Mouse (Mus musculus): ENCODE data around the gene Ift88. TPM values are rescaled to one million over a fixed set of nuclear protein-coding genes. Genes with fewer than 3 reads are reported as not detected.
"Not testable (repeated sequence)": the region's sequence is repeated elsewhere in the genome, so short reads cannot be mapped to it uniquely, and the experiment has no call there.

Ift88 gene
- polyA plus RNA-seq, 1 experiment from 2014 or later = 18.6 TPM

GRCm38 (mm10) chr14:57409106-57409505 lies 14.8 kb upstream of the Ift88 start:
- Histone ChIP-seq H3K27me3 (ENCODE audit: control insufficient read depth, insufficient read depth, low read length) (no peaks in the 10 kb centered on the region), H3K4me2 (ENCODE audit: low read depth) (no peak overlapping the region), H3K27ac (ENCODE audit: low read depth, low read length) (no peak overlapping the region), H3K4me3 (ENCODE audit: low read depth, low read length) (no peak overlapping the region), H3K9me3 (ENCODE audit: control insufficient read depth, low read length) (no peaks in the 10 kb centered on the region), H3K36me3 (ENCODE audit: control insufficient read depth, insufficient read depth, low read length) (no peaks in the 10 kb centered on the region), H3K4me1 (ENCODE audit: control insufficient read depth, insufficient read depth, low read length) (no peaks in the 10 kb centered on the region), H3K9ac (ENCODE audit: low read length) (no peak overlapping the region)
- no peak for DNase-seq (ENCODE audit: low spot score)
- WGBS = 18% methylated on average over 6 of the region's 6 CpGs
- ATAC-seq (ENCODE audit: insufficient read depth, low FRiP score, low TSS enrichment) = no peak

GRCm38 (mm10) chr14:57412166-57412565 lies 11.7 kb upstream of the Ift88 start:
- DNase-seq (ENCODE audit: low spot score) (no peak), ATAC-seq (ENCODE audit: insufficient read depth, low FRiP score, low TSS enrichment) (no peak)
- H3K9ac ChIP-seq (ENCODE audit: low read length) = no peak overlapping the region
- H3K36me3 ChIP-seq (ENCODE audit: control insufficient read depth, insufficient read depth, low read length) = no peaks in the 10 kb centered on the region
- H3K27me3 ChIP-seq (ENCODE audit: control insufficient read depth, insufficient read depth, low read length) = no peaks in the 10 kb centered on the region
- no peak overlapping the region for H3K4me3 ChIP-seq (ENCODE audit: low read depth, low read length)
- WGBS = 71% methylated on average over 7 of the region's 7 CpGs
- H3K4me2 ChIP-seq (ENCODE audit: low read depth) = no peak overlapping the region
- no peaks in the 10 kb centered on the region for H3K9me3 ChIP-seq (ENCODE audit: control insufficient read depth, low read length)
- H3K27ac ChIP-seq (ENCODE audit: low read depth, low read length) = no peak overlapping the region
- H3K4me1 ChIP-seq (ENCODE audit: control insufficient read depth, insufficient read depth, low read length) = no peaks in the 10 kb centered on the region

GRCm38 (mm10) chr14:57417187-57417586 lies 6.7 kb upstream of the Ift88 start:
- Histone ChIP-seq H3K36me3 (ENCODE audit: control insufficient read depth, insufficient read depth, low read length) (no peaks in the 10 kb centered on the region), H3K4me3 (ENCODE audit: low read depth, low read length) (no peak overlapping the region), H3K9ac (ENCODE audit: low read length) (no peak overlapping the region), H3K4me1 (ENCODE audit: control insufficient read depth, insufficient read depth, low read length) (no peaks in the 10 kb centered on the region), H3K4me2 (ENCODE audit: low read depth) (no peak overlapping the region), H3K9me3 (ENCODE audit: control insufficient read depth, low read length) (no peaks in the 10 kb centered on the region), H3K27me3 (ENCODE audit: control insufficient read depth, insufficient read depth, low read length) (no peaks in the 10 kb centered on the region), H3K27ac (ENCODE audit: low read depth, low read length) (no peak overlapping the region)
- ATAC-seq (ENCODE audit: insufficient read depth, low FRiP score, low TSS enrichment) (no peak), DNase-seq (ENCODE audit: low spot score) (no peak)
- WGBS = 90% methylated on average over 2 of the region's 2 CpGs

- Histone ChIP-seq H3K4me2 (ENCODE audit: low read depth) (peak overlapping the region; percentile 72), H3K27ac (ENCODE audit: low read depth, low read length) (no peak overlapping the region), H3K27me3 (ENCODE audit: control insufficient read depth, insufficient read depth, low read length) (no peaks in the 10 kb centered on the region), H3K36me3 (ENCODE audit: control insufficient read depth, insufficient read depth, low read length) (no peaks in the 10 kb centered on the region), H3K4me1 (ENCODE audit: control insufficient read depth, insufficient read depth, low read length) (no peaks in the 10 kb centered on the region), H3K4me3 (ENCODE audit: low read depth, low read length) (peak overlapping the region; percentile 75), H3K9ac (ENCODE audit: low read length) (peak overlapping the region; percentile 67), H3K9me3 (ENCODE audit: control insufficient read depth, low read length) (no peaks in the 10 kb centered on the region)
- ATAC-seq (ENCODE audit: insufficient read depth, low FRiP score, low TSS enrichment) (peak; percentile 86; the same call in 1 of the 2 replicates), DNase-seq (ENCODE audit: low spot score) (no peak)
- 1% methylated on average over 21 of the region's 24 CpGs for WGBS
Observed at GRCm38 (mm10) chr14:57424212-57424561, 325 bp downstream of the Ift88 start.

GRCm38 (mm10) chr14:57430451-57430850 lies 6.6 kb downstream of the Ift88 start:
- Histone ChIP-seq H3K4me3 (ENCODE audit: low read depth, low read length) (no peak overlapping the region), H3K27ac (ENCODE audit: low read depth, low read length) (no peak overlapping the region), H3K36me3 (ENCODE audit: control insufficient read depth, insufficient read depth, low read length) (no peaks in the 10 kb centered on the region), H3K27me3 (ENCODE audit: control insufficient read depth, insufficient read depth, low read length) (no peaks in the 10 kb centered on the region), H3K9ac (ENCODE audit: low read length) (no peak overlapping the region), H3K4me2 (ENCODE audit: low read depth) (no peak overlapping the region), H3K4me1 (ENCODE audit: control insufficient read depth, insufficient read depth, low read length) (no peaks in the 10 kb centered on the region), H3K9me3 (ENCODE audit: control insufficient read depth, low read length) (no peaks in the 10 kb centered on the region)
- ATAC-seq (ENCODE audit: insufficient read depth, low FRiP score, low TSS enrichment) (no peak), DNase-seq (ENCODE audit: low spot score) (no peak)
- 88% methylated on average over 2 of the region's 2 CpGs for WGBS

GRCm38 (mm10) chr14:57452516-57452915 lies 28.7 kb downstream of the Ift88 start:
- no peaks in the 10 kb centered on the region; the same call in 1 of the 2 replicates for H3K36me3 ChIP-seq (ENCODE audit: control insufficient read depth, insufficient read depth, low read length)
- no peak overlapping the region for H3K27ac ChIP-seq (ENCODE audit: low read depth, low read length)
- no peaks in the 10 kb centered on the region for H3K27me3 ChIP-seq (ENCODE audit: control insufficient read depth, insufficient read depth, low read length)
- no peak overlapping the region for H3K4me3 ChIP-seq (ENCODE audit: low read depth, low read length)
- no peaks in the 10 kb centered on the region for H3K4me1 ChIP-seq (ENCODE audit: control insufficient read depth, insufficient read depth, low read length)
- H3K9me3 ChIP-seq (ENCODE audit: control insufficient read depth, low read length) = no peaks in the 10 kb centered on the region
- no peak overlapping the region for H3K9ac ChIP-seq (ENCODE audit: low read length)
- no peak overlapping the region for H3K4me2 ChIP-seq (ENCODE audit: low read depth)
- no peak for DNase-seq (ENCODE audit: low spot score)
- WGBS = 83% methylated on average over 1 of the region's 1 CpGs
- ATAC-seq (ENCODE audit: insufficient read depth, low FRiP score, low TSS enrichment) = no peak

GRCm38 (mm10) chr14:57459883-57460282 lies 36.0 kb downstream of the Ift88 start:
- ATAC-seq (ENCODE audit: insufficient read depth, low FRiP score, low TSS enrichment) (no peak), DNase-seq (ENCODE audit: low spot score) (no peak)
- Histone ChIP-seq H3K27ac (ENCODE audit: low read depth, low read length) (no peak overlapping the region), H3K4me3 (ENCODE audit: low read depth, low read length) (no peak overlapping the region), H3K36me3 (ENCODE audit: control insufficient read depth, insufficient read depth, low read length) (no peaks in the 10 kb centered on the region; the same call in 1 of the 2 replicates), H3K9ac (ENCODE audit: low read length) (no peak overlapping the region), H3K4me2 (ENCODE audit: low read depth) (no peak overlapping the region), H3K4me1 (ENCODE audit: control insufficient read depth, insufficient read depth, low read length) (no peaks in the 10 kb centered on the region), H3K9me3 (ENCODE audit: control insufficient read depth, low read length) (no peaks in the 10 kb centered on the region), H3K27me3 (ENCODE audit: control insufficient read depth, insufficient read depth, low read length) (no peaks in the 10 kb centered on the region)
- WGBS = 95% methylated on average over 5 of the region's 5 CpGs

GRCm38 (mm10) chr14:57460326-57460725 lies 36.5 kb downstream of the Ift88 start:
- ATAC-seq (ENCODE audit: insufficient read depth, low FRiP score, low TSS enrichment); H3K27ac ChIP-seq (ENCODE audit: low read depth, low read length); H3K4me2 ChIP-seq (ENCODE audit: low read depth); H3K9ac ChIP-seq (ENCODE audit: low read length); H3K4me1 ChIP-seq (ENCODE audit: control insufficient read depth, insufficient read depth, low read length); H3K27me3 ChIP-seq (ENCODE audit: control insufficient read depth, insufficient read depth, low read length); H3K36me3 ChIP-seq (ENCODE audit: control insufficient read depth, insufficient read depth, low read length); H3K4me3 ChIP-seq (ENCODE audit: low read depth, low read length); DNase-seq (ENCODE audit: low spot score); H3K9me3 ChIP-seq (ENCODE audit: control insufficient read depth, low read length): not testable (repeated sequence)
- 78% methylated on average over 5 of the region's 5 CpGs for WGBS

- H3K9me3 ChIP-seq (ENCODE audit: control insufficient read depth, low read length) = no peaks in the 10 kb centered on the region
- DNase-seq (ENCODE audit: low spot score) (no peak), ATAC-seq (ENCODE audit: insufficient read depth, low FRiP score, low TSS enrichment) (no peak)
- no peaks in the 10 kb centered on the region for H3K27me3 ChIP-seq (ENCODE audit: control insufficient read depth, insufficient read depth, low read length)
- no peaks in the 10 kb centered on the region for H3K4me1 ChIP-seq (ENCODE audit: control insufficient read depth, insufficient read depth, low read length)
- no peak overlapping the region for H3K27ac ChIP-seq (ENCODE audit: low read depth, low read length)
- H3K9ac ChIP-seq (ENCODE audit: low read length) = no peak overlapping the region
- 89% methylated on average over 5 of the region's 5 CpGs for WGBS
- no peaks in the 10 kb centered on the region for H3K36me3 ChIP-seq (ENCODE audit: control insufficient read depth, insufficient read depth, low read length)
- H3K4me3 ChIP-seq (ENCODE audit: low read depth, low read length) = no peak overlapping the region
- no peak overlapping the region for H3K4me2 ChIP-seq (ENCODE audit: low read depth)
Observed at GRCm38 (mm10) chr14:57462871-57463270, 39.0 kb downstream of the Ift88 start.
